Mouse (Mus musculus) stomach, embryonic 15.5 days (tissue): ENCODE data around the gene Plpp3. TPM values are rescaled to one million over a fixed set of nuclear protein-coding genes. Genes with fewer than 3 reads are reported as not detected.

ENCODE experiments used
- ATAC-seq: fragments of 200-750 bp; cut with Nextera tagmentation; 2 replicates; pipeline ENCODE4 v1.8.0; 2017; ENCODE audit warnings: low read depth, moderate number of reproducible peaks, moderate TSS enrichment; ENCODE audit not compliant: insufficient read depth, low FRiP score
- H3K27ac ChIP-seq: fragments of 300-500 bp; sonication (generic); 2 replicates; pipeline ENCODE4 v1.5.1; 2015; ENCODE audit warnings: mild to moderate bottlenecking, inconsistent platforms
- H3K27me3 ChIP-seq: fragments of 300-500 bp; sonication (generic); replicated peaks from 2 replicates; pipeline ENCODE4 v1.6.1; 2015; ENCODE audit warnings: inconsistent platforms
- H3K36me3 ChIP-seq: fragments of 300-500 bp; sonication (generic); 2 replicates; pipeline ENCODE4 v1.6.1; 2015; ENCODE audit warnings: inconsistent platforms
- H3K4me1 ChIP-seq: fragments of 300-500 bp; sonication (generic); 2 replicates; pipeline ENCODE4 v1.6.1; 2015; ENCODE audit warnings: inconsistent platforms
- H3K4me2 ChIP-seq: fragments of 300-500 bp; sonication (generic); 2 replicates; pipeline ENCODE4 v1.6.1; 2015; ENCODE audit warnings: mild to moderate bottlenecking, inconsistent platforms
- H3K4me3 ChIP-seq: fragments of 300-500 bp; sonication (generic); replicated peaks from 2 replicates; pipeline ENCODE4 v1.5.1; 2015; ENCODE audit warnings: inconsistent platforms
- H3K9ac ChIP-seq: fragments of 300-500 bp; sonication (generic); 2 replicates; pipeline ENCODE4 v1.6.1; 2015; ENCODE audit warnings: inconsistent platforms
- H3K9me3 ChIP-seq: fragments of 300-500 bp; sonication (generic); 2 replicates; pipeline ENCODE4 v1.6.1; 2016; ENCODE audit warnings: inconsistent platforms
- WGBS: fragments of 180-500 bp; shearing (Covaris S2); methylation state at CpG from one replicate; pipeline ENCODE4 v1.1.7; 2015; 5-methylcytosine and 5-hydroxymethylcytosine counted together
- polyA plus RNA-seq: library from polyadenylated mRNA; unstranded; fragments of >200 nt; fragmentation: Nextera tagmentation; extraction: Ambion mirVana; gene quantifications from 2 replicates; pipeline ENCODE4 v1.2.1, GENCODE M21; 2015

Gene Plpp3
- polyA plus RNA-seq, 1 experiment from 2014 or later, result 62.9 TPM

GRCm38 (mm10) chr4:105207641-105208040 lies 50.5 kb downstream of the Plpp3 start:
- Histone ChIP-seq H3K9ac (no peak overlapping the region), H3K36me3 (peaks cover 17% of the 10 kb centered on the region; the same call in 1 of the 2 replicates), H3K4me2 (no peak overlapping the region), H3K4me3 (no peak overlapping the region), H3K4me1 (peaks cover 33% of the 10 kb centered on the region), H3K27ac (peak overlapping the region; percentile 80; the same call in 1 of the 2 replicates), H3K9me3 (no peaks in the 10 kb centered on the region), H3K27me3 (no peaks in the 10 kb centered on the region)
- 82% methylated on average over 4 of the region's 4 CpGs for WGBS
- no peak for ATAC-seq

- Histone ChIP-seq H3K27ac (no peak overlapping the region), H3K36me3 (peaks cover 20% of the 10 kb centered on the region; the same call in 1 of the 2 replicates), H3K9ac (no peak overlapping the region), H3K4me3 (no peak overlapping the region), H3K27me3 (no peaks in the 10 kb centered on the region), H3K4me2 (no peak overlapping the region), H3K9me3 (no peaks in the 10 kb centered on the region), H3K4me1 (peaks cover 37% of the 10 kb centered on the region)
- no peak for ATAC-seq
- 87% methylated on average over 5 of the region's 5 CpGs for WGBS
Measured at GRCm38 (mm10) chr4:105208977-105209376, 51.8 kb downstream of the Plpp3 start.

- Histone ChIP-seq H3K27ac (peak overlapping the region; percentile 21; the same call in 1 of the 2 replicates), H3K9me3 (no peaks in the 10 kb centered on the region), H3K9ac (no peak overlapping the region), H3K4me3 (no peak overlapping the region), H3K4me2 (no peak overlapping the region), H3K4me1 (peaks cover 6% of the 10 kb centered on the region), H3K27me3 (no peaks in the 10 kb centered on the region), H3K36me3 (peaks cover 24% of the 10 kb centered on the region; the same call in 1 of the 2 replicates)
- no peak for ATAC-seq
Measured at GRCm38 (mm10) chr4:105213314-105213713, 56.2 kb downstream of the Plpp3 start.

- Histone ChIP-seq H3K27me3 (no peaks in the 10 kb centered on the region), H3K36me3 (peaks cover 20% of the 10 kb centered on the region), H3K4me3 (no peak overlapping the region), H3K4me2 (no peak overlapping the region), H3K9ac (no peak overlapping the region), H3K4me1 (peaks cover 6% of the 10 kb centered on the region), H3K9me3 (no peaks in the 10 kb centered on the region), H3K27ac (peak overlapping the region; percentile 63)
- WGBS, result 54% methylated on average over 1 of the region's 1 CpGs
- peak; percentile 84 for ATAC-seq
Measured at GRCm38 (mm10) chr4:105214438-105214837, 57.3 kb downstream of the Plpp3 start.

- no peak overlapping the region for H3K4me2 ChIP-seq
- peak overlapping the region; percentile 63; the same call in 1 of the 2 replicates for H3K27ac ChIP-seq
- peaks cover 25% of the 10 kb centered on the region for H3K36me3 ChIP-seq
- no peak overlapping the region for H3K9ac ChIP-seq
- peaks cover 6% of the 10 kb centered on the region for H3K4me1 ChIP-seq
- no peaks in the 10 kb centered on the region for H3K27me3 ChIP-seq
- 73% methylated on average over 12 of the region's 12 CpGs for WGBS
- H3K9me3 ChIP-seq, result no peaks in the 10 kb centered on the region
- H3K4me3 ChIP-seq, result no peak overlapping the region
- no peak for ATAC-seq
Measured at GRCm38 (mm10) chr4:105215726-105216410, 58.7 kb downstream of the Plpp3 start.

GRCm38 (mm10) chr4:105218202-105218601 lies 61.1 kb downstream of the Plpp3 start:
- Histone ChIP-seq H3K27ac (no peak overlapping the region), H3K4me2 (no peak overlapping the region), H3K4me3 (no peak overlapping the region), H3K36me3 (peaks cover 24% of the 10 kb centered on the region), H3K9me3 (no peaks in the 10 kb centered on the region), H3K4me1 (peaks cover 10% of the 10 kb centered on the region), H3K27me3 (no peaks in the 10 kb centered on the region), H3K9ac (no peak overlapping the region)
- no peak for ATAC-seq
- WGBS, result 82% methylated on average over 10 of the region's 10 CpGs

- peaks cover 14% of the 10 kb centered on the region for H3K4me1 ChIP-seq
- no peak overlapping the region for H3K4me3 ChIP-seq
- H3K27me3 ChIP-seq, result no peaks in the 10 kb centered on the region
- no peak overlapping the region for H3K9ac ChIP-seq
- no peak for ATAC-seq
- peaks cover 24% of the 10 kb centered on the region for H3K36me3 ChIP-seq
- no peak overlapping the region for H3K4me2 ChIP-seq
- no peak overlapping the region for H3K27ac ChIP-seq
- 84% methylated on average over 13 of the region's 13 CpGs for WGBS
- H3K9me3 ChIP-seq, result no peaks in the 10 kb centered on the region
Measured at GRCm38 (mm10) chr4:105219316-105219715, 62.2 kb downstream of the Plpp3 start.

GRCm38 (mm10) chr4:105220849-105221248 lies 63.7 kb downstream of the Plpp3 start:
- no peak overlapping the region for H3K9ac ChIP-seq

GRCm38 (mm10) chr4:105221256-105221840 lies 64.2 kb downstream of the Plpp3 start:
- WGBS, result 72% methylated on average over 11 of the region's 11 CpGs
- H3K4me3 ChIP-seq, result no peak overlapping the region
- H3K9me3 ChIP-seq, result no peaks in the 10 kb centered on the region
- no peak overlapping the region for H3K4me2 ChIP-seq
- H3K4me1 ChIP-seq, result 0 out of 2 replicates have a peak, but pooled peaks cover 11% of the 10 kb centered on the region
- no peak for ATAC-seq
- H3K27ac ChIP-seq, result no peak overlapping the region
- H3K9ac ChIP-seq, result no peak overlapping the region
- H3K27me3 ChIP-seq, result no peaks in the 10 kb centered on the region
- H3K36me3 ChIP-seq, result peaks cover 25% of the 10 kb centered on the region

More at GRCm38 (mm10) chr4:105220849-105221248, 63.7 kb downstream of the Plpp3 start:
- H3K9me3 ChIP-seq, result no peaks in the 10 kb centered on the region
- H3K27me3 ChIP-seq, result no peaks in the 10 kb centered on the region
- 0 out of 2 replicates have a peak, but pooled peaks cover 11% of the 10 kb centered on the region for H3K4me1 ChIP-seq
- H3K27ac ChIP-seq, result no peak overlapping the region
- ATAC-seq, result no peak
- WGBS, result 91% methylated on average over 3 of the region's 3 CpGs
- H3K4me2 ChIP-seq, result no peak overlapping the region
- H3K36me3 ChIP-seq, result peaks cover 28% of the 10 kb centered on the region
- no peak overlapping the region for H3K4me3 ChIP-seq

GRCm38 (mm10) chr4:105223101-105223924 lies 66.2 kb downstream of the Plpp3 start:
- Histone ChIP-seq H3K4me3 (no peak overlapping the region), H3K27ac (no peak overlapping the region), H3K4me2 (no peak overlapping the region), H3K9me3 (no peaks in the 10 kb centered on the region), H3K27me3 (no peaks in the 10 kb centered on the region), H3K4me1 (0 out of 2 replicates have a peak, but pooled peaks cover 11% of the 10 kb centered on the region), H3K36me3 (peaks cover 25% of the 10 kb centered on the region), H3K9ac (no peak overlapping the region)
- no peak for ATAC-seq
- 79% methylated on average over 5 of the region's 5 CpGs for WGBS

GRCm38 (mm10) chr4:105223925-105224300 lies 66.8 kb downstream of the Plpp3 start:
- no peak overlapping the region for H3K4me2 ChIP-seq
- 27% methylated on average over 4 of the region's 4 CpGs for WGBS
- H3K4me3 ChIP-seq, result no peak overlapping the region
- H3K9me3 ChIP-seq, result no peaks in the 10 kb centered on the region
- H3K9ac ChIP-seq, result no peak overlapping the region
- ATAC-seq, result no peak
- H3K27me3 ChIP-seq, result no peaks in the 10 kb centered on the region
- peaks cover 31% of the 10 kb centered on the region for H3K36me3 ChIP-seq
- 0 out of 2 replicates have a peak, but pooled peaks cover 11% of the 10 kb centered on the region for H3K4me1 ChIP-seq
- H3K27ac ChIP-seq, result no peak overlapping the region
